Mouse (Mus musculus) heart, postnatal 4 days (tissue): Measurements from ENCODE around the gene Hist1h3e. TPM values are rescaled to one million over a fixed set of nuclear protein-coding genes. Genes with fewer than 3 reads are reported as not detected.
"Not testable (repeated sequence)": the region's sequence is repeated elsewhere in the genome, so short reads cannot be mapped to it uniquely, and the experiment has no call there.

Experiments
- DNase-seq: peaks from one replicate; pipeline ENCODE4 v3.0.0; 2021
- total RNA-seq, 2 experiments: library from RNA; stranded (reverse); gene quantifications; 2 replicates each; pipeline ENCODE4 v1.2.3; 2021

The Hist1h3e gene
- total RNA-seq, 2 experiments from 2014 or later: 299 to 323 TPM

- DNase-seq: no peak
These were observed 20.3 kb upstream of the Hist1h3e start for GRCm38 (mm10) chr13:23582219-23583056.

GRCm38 (mm10) chr13:23581408-23582218, 19.4 kb upstream of the Hist1h3e start, which contains the start of gene Hist1h4d:
Gene Hist1h4d, plus strand, starts transcription at chr13:23581598.
- DNase-seq: peak; percentile 97

- no peak for DNase-seq
These were observed 15.7 kb upstream of the Hist1h3e start for GRCm38 (mm10) chr13:23577835-23578234.

- no peak for DNase-seq
These were observed 14.9 kb upstream of the Hist1h3e start for GRCm38 (mm10) chr13:23576906-23577639.

DNA sequence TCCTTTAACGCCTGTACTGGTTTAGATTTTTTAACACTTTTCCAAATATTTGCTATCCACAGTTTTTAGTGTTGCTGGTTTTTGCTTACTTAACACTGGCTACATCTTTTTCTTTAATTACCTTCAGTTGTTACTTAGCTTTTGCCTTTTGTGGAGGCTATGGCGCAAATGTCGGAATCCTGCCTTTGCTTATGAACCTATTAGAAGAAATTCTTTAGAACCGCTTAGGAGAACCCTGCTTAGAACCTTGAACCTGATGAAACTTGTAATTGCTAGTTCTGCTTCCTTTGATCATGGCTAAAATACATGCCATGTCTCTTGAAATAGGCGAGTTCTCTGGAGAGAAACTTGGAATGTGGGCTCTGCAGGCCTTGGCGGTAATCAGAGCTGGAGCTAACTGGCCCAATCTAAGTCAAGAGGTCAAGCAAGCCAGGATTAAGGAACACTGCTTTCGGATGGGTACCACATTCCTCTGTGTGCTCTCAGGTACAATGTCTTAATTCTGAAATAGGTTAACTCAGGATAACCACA, 14.2 kb upstream of the Hist1h3e start:
- DNase-seq: no peak

GRCm38 (mm10) chr13:23575864-23576313, 13.7 kb upstream of the Hist1h3e start:
- DNase-seq: not testable (repeated sequence)

DNA sequence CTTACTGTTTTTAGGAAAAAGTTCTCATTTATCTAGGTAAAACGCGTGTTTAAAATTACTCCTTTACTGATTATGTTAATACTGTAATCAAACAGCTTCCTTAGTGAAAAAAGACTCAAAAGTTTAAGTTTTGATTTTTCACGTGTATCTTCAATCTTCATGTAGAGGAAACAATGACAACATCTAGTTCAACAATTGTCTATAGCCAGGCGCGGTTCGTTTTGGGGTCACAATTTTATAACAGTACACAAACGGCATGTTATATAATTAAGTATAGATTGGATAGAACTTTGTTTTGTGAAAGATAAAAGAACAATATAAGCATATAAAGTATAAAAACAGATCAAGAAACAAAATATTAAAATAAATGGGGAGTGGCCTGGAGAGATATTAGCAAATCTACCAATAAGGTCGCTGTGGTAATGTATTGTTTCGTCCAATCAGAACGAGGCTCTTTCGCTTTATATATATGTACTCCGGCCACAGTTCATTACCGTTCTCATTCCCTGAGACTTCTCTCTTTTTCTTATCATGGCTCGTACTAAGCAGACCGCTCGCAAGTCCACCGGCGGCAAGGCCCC, 13.2 kb upstream of the Hist1h3e start, which contains the start of gene Hist1h3d:
Gene Hist1h3d (plus strand): TSS at position 493 of the 581 bp plus-strand sequence.
- peak; percentile 42 for DNase-seq

DNA sequence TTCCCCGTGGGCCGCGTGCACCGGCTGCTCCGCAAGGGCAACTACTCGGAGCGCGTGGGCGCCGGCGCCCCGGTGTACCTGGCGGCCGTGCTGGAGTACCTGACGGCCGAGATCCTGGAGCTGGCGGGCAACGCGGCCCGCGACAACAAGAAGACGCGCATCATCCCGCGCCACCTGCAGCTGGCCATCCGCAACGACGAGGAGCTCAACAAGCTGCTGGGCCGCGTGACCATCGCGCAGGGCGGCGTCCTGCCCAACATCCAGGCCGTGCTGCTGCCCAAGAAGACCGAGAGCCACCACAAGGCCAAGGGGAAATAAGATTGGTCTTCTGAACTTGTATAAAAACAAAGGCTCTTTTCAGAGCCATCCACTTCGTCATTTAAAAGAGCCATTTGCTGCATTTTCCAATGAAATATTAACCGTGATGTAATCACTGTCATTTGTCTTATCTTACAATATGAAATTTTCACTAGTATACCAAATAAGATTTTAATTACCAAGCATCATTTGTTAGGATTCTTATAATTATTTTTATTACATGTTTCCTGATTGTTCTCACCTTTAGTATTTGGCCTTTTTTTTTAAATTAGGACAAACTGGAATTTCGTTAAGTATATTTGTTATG, 12.5 kb upstream of the Hist1h3e start:
- not testable (repeated sequence) for DNase-seq

DNA sequence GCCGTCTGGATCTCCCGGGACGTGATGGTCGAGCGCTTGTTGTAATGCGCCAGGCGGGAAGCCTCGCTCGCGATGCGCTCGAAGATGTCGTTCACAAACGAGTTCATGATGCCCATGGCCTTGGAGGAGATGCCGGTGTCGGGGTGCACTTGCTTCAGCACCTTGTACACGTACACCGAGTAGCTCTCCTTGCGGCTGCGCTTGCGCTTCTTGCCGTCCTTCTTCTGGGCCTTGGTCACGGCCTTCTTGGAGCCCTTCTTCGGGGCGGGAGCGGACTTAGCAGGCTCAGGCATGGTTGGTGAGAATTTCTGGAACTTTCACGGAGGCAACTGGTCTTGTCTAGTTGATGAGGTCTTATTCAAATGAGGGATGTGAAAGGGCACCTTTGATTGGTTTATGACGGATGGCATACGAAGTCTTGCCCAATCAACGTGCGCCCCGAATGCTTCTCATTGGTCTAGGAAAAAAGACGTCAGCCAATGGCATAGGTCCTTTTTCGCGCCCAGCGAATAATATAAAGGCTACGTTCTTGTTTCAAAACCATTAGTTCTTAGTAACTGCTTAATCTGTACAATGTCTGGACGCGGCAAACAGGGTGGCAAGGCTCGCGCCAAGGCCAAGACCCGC, 11.8 kb upstream of the Hist1h3e start, which contains the start of the genes Hist1h2bf and Hist1h2ad:
Gene Hist1h2bf (minus strand): TSS at position 299 of the 627 bp plus-strand sequence.
Gene Hist1h2ad (plus strand): TSS at position 484 of the 627 bp plus-strand sequence.
- DNase-seq: peak; percentile 89

GRCm38 (mm10) chr13:23573034-23573897, 11.1 kb upstream of the Hist1h3e start:
- DNase-seq: not testable (repeated sequence)

DNA sequence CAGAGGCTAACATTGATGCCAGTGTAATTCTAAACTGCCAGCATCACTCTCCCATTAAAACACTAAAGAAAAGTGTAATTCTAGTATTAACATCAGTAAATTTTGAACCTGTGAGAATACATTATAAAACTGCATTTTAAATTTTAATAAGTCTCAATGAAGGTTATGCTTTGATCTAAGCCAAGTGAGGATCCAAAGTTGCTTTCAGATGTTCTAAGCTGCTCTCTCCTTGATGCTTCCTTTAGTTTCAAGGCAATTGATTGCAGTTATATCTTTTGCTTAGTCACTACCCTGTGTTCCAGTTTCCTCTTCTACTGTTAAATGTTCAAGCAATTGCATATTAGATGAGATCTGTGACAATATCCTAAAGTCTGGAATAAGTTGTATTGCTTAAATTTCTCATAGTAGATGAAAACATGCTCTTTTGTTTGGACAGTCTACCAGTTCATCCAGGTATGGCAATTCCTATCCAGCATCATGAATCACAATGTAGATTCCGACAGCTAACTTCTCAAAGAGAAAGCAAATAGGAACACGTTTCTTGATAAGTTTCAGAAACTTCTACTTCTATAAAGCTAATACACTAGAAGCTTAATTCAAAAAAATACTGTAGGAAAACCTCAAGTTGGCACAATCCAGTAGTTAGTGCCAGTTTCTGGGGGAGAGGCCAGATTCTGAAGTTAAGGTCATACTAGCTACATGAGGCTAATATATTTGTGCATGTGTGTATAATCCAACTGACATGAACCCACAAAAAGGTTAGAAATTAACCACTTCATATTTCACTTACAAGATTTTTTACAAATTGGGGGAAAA, 10.3 kb upstream of the Hist1h3e start:
- no peak for DNase-seq

DNA sequence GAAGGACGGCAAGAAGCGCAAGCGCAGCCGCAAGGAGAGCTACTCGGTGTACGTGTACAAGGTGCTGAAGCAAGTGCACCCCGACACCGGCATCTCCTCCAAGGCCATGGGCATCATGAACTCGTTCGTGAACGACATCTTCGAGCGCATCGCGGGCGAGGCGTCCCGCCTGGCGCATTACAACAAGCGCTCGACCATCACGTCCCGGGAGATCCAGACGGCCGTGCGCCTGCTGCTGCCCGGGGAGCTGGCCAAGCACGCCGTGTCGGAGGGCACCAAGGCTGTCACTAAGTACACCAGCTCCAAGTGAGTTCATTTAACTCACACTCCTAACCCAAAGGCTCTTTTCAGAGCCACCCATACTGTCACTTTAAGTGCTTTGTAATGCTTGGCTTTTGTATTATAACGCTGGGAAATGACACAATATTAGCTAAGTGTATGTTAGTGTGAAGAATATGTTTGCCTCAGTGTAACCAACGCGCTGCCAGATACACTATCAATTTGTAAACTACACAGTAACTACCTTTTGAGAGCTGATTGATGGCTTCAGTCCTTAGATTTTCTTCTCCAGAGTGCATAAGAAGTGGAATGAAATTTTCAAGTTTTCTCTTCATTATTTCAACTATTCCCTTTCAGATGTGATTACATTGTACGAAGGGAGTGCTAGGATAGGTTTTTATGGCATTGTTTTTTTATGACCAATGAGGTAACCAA, 9.5 kb upstream of the Hist1h3e start:
- DNase-seq: not testable (repeated sequence)

DNA sequence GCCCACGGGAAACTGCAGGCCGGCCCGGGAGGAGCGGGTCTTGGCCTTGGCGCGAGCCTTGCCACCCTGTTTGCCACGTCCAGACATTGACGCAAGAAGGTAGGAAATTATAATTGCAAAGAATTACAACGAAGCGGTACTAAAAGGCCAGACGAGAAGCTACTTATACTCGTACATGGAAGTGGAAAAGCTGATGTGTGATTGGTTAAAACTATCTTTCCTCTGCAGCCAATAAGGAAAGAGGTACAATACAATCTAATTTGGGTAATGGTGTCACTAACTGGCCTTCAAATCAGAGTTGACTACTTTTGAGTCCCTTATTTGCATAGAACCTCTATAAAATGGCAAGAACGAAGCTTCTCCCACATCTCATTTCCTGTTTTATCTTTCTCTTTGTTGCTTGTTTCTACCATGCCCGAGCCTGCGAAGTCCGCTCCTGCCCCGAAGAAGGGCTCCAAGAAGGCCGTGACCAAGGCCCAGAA, 8.9 kb upstream of the Hist1h3e start, which contains the start of the genes Hist1h2ae and Hist1h2bg:
Gene Hist1h2ae (minus strand): TSS at position 199 of the 482 bp plus-strand sequence.
Gene Hist1h2bg (plus strand): TSS at position 375 of the 482 bp plus-strand sequence.
- DNase-seq: peak; percentile 63

DNA sequence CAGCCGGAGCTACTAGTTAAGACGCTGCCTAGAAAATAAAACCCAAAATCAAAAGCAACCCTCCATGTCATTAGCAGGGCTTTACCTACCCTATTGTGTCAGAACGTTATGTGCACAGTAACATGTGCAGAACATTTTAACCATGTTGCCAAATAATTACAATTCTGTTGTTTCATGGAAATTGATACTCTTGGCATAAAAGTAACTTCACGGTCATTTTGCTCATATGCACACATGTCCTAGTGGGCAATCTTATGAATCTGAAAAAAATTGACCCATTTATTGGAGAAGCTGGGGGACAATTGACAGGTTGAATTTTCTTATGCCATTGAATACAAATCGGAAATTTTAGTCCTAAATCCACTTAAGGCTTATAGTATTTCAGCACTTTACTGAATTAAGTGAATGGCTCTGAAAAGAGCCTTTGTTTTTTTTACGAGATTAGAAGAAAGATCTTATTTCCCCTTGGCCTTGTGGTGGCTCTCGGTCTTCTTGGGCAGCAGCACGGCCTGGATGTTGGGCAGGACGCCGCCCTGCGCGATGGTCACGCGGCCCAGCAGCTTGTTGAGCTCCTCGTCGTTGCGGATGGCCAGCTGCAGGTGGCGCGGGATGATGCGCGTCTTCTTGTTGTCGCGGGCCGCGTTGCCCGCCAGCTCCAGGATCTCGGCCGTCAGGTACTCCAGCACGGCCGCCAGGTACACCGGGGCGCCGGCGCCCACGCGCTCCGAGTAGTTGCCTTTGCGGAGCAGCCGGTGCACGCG, 8.3 kb upstream of the Hist1h3e start:
- DNase-seq: not testable (repeated sequence)

- DNase-seq: no peak
These were observed 2.3 kb upstream of the Hist1h3e start for GRCm38 (mm10) chr13:23564482-23564881.

- peak; percentile 39 for DNase-seq
These were observed 712 bp upstream of the Hist1h3e start for GRCm38 (mm10) chr13:23562699-23563462.
